In the genomic region with DNA sequence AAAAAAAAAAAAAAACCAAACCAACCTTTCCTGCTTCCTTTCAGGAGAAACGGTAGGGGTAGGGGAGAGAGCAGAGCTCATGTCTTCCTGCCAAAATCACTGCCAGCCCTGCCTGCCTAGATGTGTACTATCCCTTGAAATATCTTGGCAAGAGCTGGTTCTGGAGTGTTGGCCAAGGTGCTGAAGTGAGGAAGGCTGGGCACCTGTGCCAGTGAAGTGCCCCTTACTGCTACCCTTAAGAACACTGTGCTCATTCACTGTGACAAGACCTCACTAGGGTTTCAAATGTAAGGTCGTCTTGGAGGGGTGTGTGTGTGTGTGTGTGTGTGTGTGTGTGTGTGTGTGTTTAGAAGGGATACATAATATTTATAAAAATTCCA, we compare ENCODE assay signal across 18 mouse cellular contexts. TPM values are rescaled to one million over a fixed set of nuclear protein-coding genes. Genes with fewer than 3 reads are reported as not detected.
A peak's percentile ranks its signal among the peaks of the same experiment; 100 is the strongest.
DNase-seq lines count a peak whose midpoint lies in the region; TF ChIP-seq lines count a peak whose summit lies in the region.
"Had no signal": no experiment of that assay in that cellular context is flagged by ENCODE, and none has a peak within 500 bp of the region (broad histone marks: within the 10 kb centered on the region; RNA-seq: fewer than 3 reads in every experiment).

No protein-coding gene starts in this region.

- no peak overlapping the region for H3K27ac ChIP-seq in thymus, adult 2 months (ENCODE audit: control insufficient read depth, insufficient read depth, low read length)
- H3K27ac ChIP-seq: heart, embryonic 10.5 days; hindbrain, embryonic 13.5 days; lung, embryonic 15.5 days; midbrain, embryonic 12.5 days had no signal

- no peak overlapping the region for H3K4me3 ChIP-seq in thymus, adult 2 months (ENCODE audit: control insufficient read depth, insufficient read depth, low read length)
- H3K4me3 ChIP-seq: heart, embryonic 10.5 days; lung, embryonic 15.5 days; midbrain, embryonic 12.5 days; myocyte had no signal

- TF ChIP-seq POLR2A in thymus, adult 2 months (IDR thresholded peaks at IDR 0.05; ENCODE audit: control insufficient read depth, extremely low read depth, insufficient read depth, low read length, poor library complexity) = no peak

- DNase-seq in cerebellum, postnatal 10 days = peak; percentile 72 to 85
- DNase-seq in cerebellum, adult 9-10 months = no peak
- DNase-seq in left cerebral cortex, postnatal 4 days = peak; percentile 53
- no peak for DNase-seq in left cerebral cortex, adult 11 months (ENCODE audit: low spot score)
- DNase-seq in thymus, adult 2 months = peak; percentile 2
- DNase-seq in thymus, postnatal 25 days = no peak
- DNase-seq in splenic B cell, adult 2 months (ENCODE audit: low read depth, low spot score) = peak; percentile 31
- DNase-seq in left cerebral cortex, adult 18-20 months (ENCODE audit: low spot score in 2 of 2) = no peak
- DNase-seq: cerebellum, adult 18-20 months; gastrocnemius, postnatal 25 days; kidney, postnatal 14 days; layer of hippocampus, adult 9-11 months; liver had no signal

- peaks cover 12% of the 10 kb centered on the region for H3K4me1 ChIP-seq in thymus, adult 2 months (replicated peaks; ENCODE audit: control insufficient read depth, insufficient read depth, low read length)

- no peaks in the 10 kb centered on the region for H3K36me3 ChIP-seq in thymus, adult 2 months (ENCODE audit: control insufficient read depth, insufficient read depth, low read length)
- H3K36me3 ChIP-seq in splenic B cell, adult 2 months (ENCODE audit: control insufficient read depth, insufficient read depth, low read length, poor library complexity, severe bottlenecking) = no peaks in the 10 kb centered on the region
- H3K36me3 ChIP-seq: heart, embryonic 10.5 days; hindbrain, embryonic 13.5 days; lung, embryonic 15.5 days; midbrain, embryonic 12.5 days had no signal

- whole genome bisulfite sequencing in thymus, adult 2 months = 10% methylated on average over 2 of the region's 2 CpGs

- intact Hi-C loops in left cerebral cortex, postnatal 4 days (cut with DNase I) = no loop called here

- no peaks in the 10 kb centered on the region for H3K27me3 ChIP-seq in thymus, adult 2 months (ENCODE audit: control insufficient read depth, insufficient read depth, low read length)
- no peaks in the 10 kb centered on the region for H3K27me3 ChIP-seq in splenic B cell, adult 2 months (ENCODE audit: control insufficient read depth, insufficient read depth, low read length, poor library complexity, severe bottlenecking)

- no peak for TF ChIP-seq CTCF in thymus, adult 2 months (IDR thresholded peaks at IDR 0.05; ENCODE audit: borderline replicate concordance, control insufficient read depth, extremely low read depth, insufficient read depth, low read length, poor library complexity)

RNA-seq across cellular contexts. Expression of a gene that starts 2.3 kb away (rescaled TPM):
- total RNA-seq in left cerebral cortex, postnatal 4 days (2021) = 10 to 100 TPM; 11.5 to 12.2 TPM
- polyA plus RNA-seq in thymus, adult 2 months (2012; rRNA removed) = 32.3 and 36.5 TPM in 2 replicates
- 10 to 100 TPM; 20.8 to 28.3 TPM for total RNA-seq in left cerebral cortex, adult 18-20 months (2021)

Comparison
In these comparisons a context has a peak if more than half of its experiments do, and no peak if none do; other contexts are left out.
1. DNase-seq: peak in cerebellum, postnatal 10 days (2 of 2), left cerebral cortex, postnatal 4 days (single experiment), thymus, adult 2 months (single experiment) and splenic B cell, adult 2 months (single experiment); none in cerebellum, adult 9-10 months (single experiment), left cerebral cortex, adult 11 months (single experiment), thymus, postnatal 25 days (single experiment) and left cerebral cortex, adult 18-20 months (0 of 2).